Mouse (Mus musculus) bone marrow, adult 2 months (tissue): ENCODE results near the gene Col12a1. TPM values are rescaled to one million over a fixed set of nuclear protein-coding genes. Genes with fewer than 3 reads are reported as not detected.
A peak's percentile ranks its signal among the peaks of the same experiment; 100 is the strongest.

Experiments
- H3K27ac ChIP-seq: fragments of 200-500 bp; 2 replicates; pipeline ENCODE4 v1.5.1; 2012; ENCODE audit warnings: low read depth, mild to moderate bottlenecking, control low read depth, inconsistent platforms, low read length; ENCODE audit not compliant: control insufficient read depth, poor library complexity, insufficient read depth
- H3K4me1 ChIP-seq: fragments of 200-500 bp; 2 replicates; pipeline ENCODE4 v1.6.1; 2011; ENCODE audit warnings: low read length; ENCODE audit not compliant: control insufficient read depth, insufficient read depth
- H3K4me3 ChIP-seq: fragments of 200-500 bp; replicated peaks from 2 replicates; pipeline ENCODE3; 2011; ENCODE audit warnings: mild to moderate bottlenecking, low read depth, low read length, control low read depth; ENCODE audit not compliant: control insufficient read depth
- CTCF ChIP-seq: fragments of 200-500 bp; IDR thresholded peaks from 2 replicates; pipeline ENCODE4 v1.5.1; 2011; ENCODE audit warnings: low read length, control low read depth; ENCODE audit not compliant: control insufficient read depth, insufficient read depth
- POLR2A ChIP-seq: fragments of 200-500 bp; IDR thresholded peaks from 2 replicates; pipeline ENCODE4 v1.6.1; 2011; ENCODE audit warnings: low read depth, mild to moderate bottlenecking, control low read depth, low read length, borderline replicate concordance; ENCODE audit not compliant: control insufficient read depth
- WGBS: fragments of 180-500 bp; shearing (Covaris S2); methylation state at CpG from one replicate; pipeline ENCODE4 v1.1.7; 2018; 5-methylcytosine and 5-hydroxymethylcytosine counted together
- polyA plus RNA-seq: library from polyadenylated mRNA; stranded (reverse); fragments of >200 nt; gene quantifications from 2 replicates; pipeline ENCODE4 v1.2.4, GENCODE M21; 2011; ENCODE audit warnings: low replicate concordance; ENCODE audit not compliant: missing spikeins, insufficient read depth, insufficient read length

Col12a1 gene
- polyA plus RNA-seq, 1 experiment: 6.5 TPM

- 36% methylated on average over 7 of the region's 7 CpGs for WGBS
Measured at GRCm38 (mm10) chr9:79750709-79751108, 32.1 kb upstream of the Col12a1 start.

GRCm38 (mm10) chr9:79745036-79745435, 26.4 kb upstream of the Col12a1 start:
- no peaks in the 10 kb centered on the region for H3K4me1 ChIP-seq
- no peak overlapping the region for H3K4me3 ChIP-seq
- WGBS: 89% methylated on average over 4 of the region's 4 CpGs
- TF ChIP-seq POLR2A (no peak), CTCF (no peak)
- no peak overlapping the region for H3K27ac ChIP-seq

More at GRCm38 (mm10) chr9:79750709-79751108, 32.1 kb upstream of the Col12a1 start:
- Histone ChIP-seq H3K4me3 (no peak overlapping the region), H3K4me1 (no peaks in the 10 kb centered on the region), H3K27ac (no peak overlapping the region)
- no peak for TF ChIP-seq CTCF
- no peak for TF ChIP-seq POLR2A

- TF ChIP-seq CTCF (no peak), POLR2A (no peak)
- H3K27ac ChIP-seq: peak overlapping the region; percentile 66; the same call in 1 of the 2 replicates
- WGBS: 71% methylated on average over 6 of the region's 6 CpGs
- H3K4me1 ChIP-seq: no peaks in the 10 kb centered on the region
- H3K4me3 ChIP-seq: no peak overlapping the region
Measured at GRCm38 (mm10) chr9:79735608-79736007, 17.0 kb upstream of the Col12a1 start.

GRCm38 (mm10) chr9:79730301-79730700, 11.7 kb upstream of the Col12a1 start:
- no peak overlapping the region for H3K27ac ChIP-seq
- no peak for TF ChIP-seq CTCF
- TF ChIP-seq POLR2A: no peak
- 73% methylated on average over 5 of the region's 5 CpGs for WGBS
- H3K4me3 ChIP-seq: no peak overlapping the region
- no peaks in the 10 kb centered on the region for H3K4me1 ChIP-seq

- H3K4me3 ChIP-seq: no peak overlapping the region
- no peak overlapping the region for H3K27ac ChIP-seq
- TF ChIP-seq POLR2A (no peak), CTCF (no peak)
- no peaks in the 10 kb centered on the region for H3K4me1 ChIP-seq
- 33% methylated on average over 5 of the region's 5 CpGs for WGBS
Measured at GRCm38 (mm10) chr9:79723090-79723489, 4.5 kb upstream of the Col12a1 start.

GRCm38 (mm10) chr9:79721056-79721455, 2.4 kb upstream of the Col12a1 start:
- WGBS: 10% methylated on average over 9 of the region's 9 CpGs
- no peak overlapping the region for H3K4me3 ChIP-seq
- no peak overlapping the region for H3K27ac ChIP-seq
- TF ChIP-seq POLR2A: no peak
- TF ChIP-seq CTCF: peak; percentile 26; the same call in 1 of the 2 replicates
- no peaks in the 10 kb centered on the region for H3K4me1 ChIP-seq

GRCm38 (mm10) chr9:79720143-79720542, 1.5 kb upstream of the Col12a1 start:
- no peak overlapping the region for H3K4me3 ChIP-seq
- TF ChIP-seq POLR2A (no peak), CTCF (no peak)
- H3K4me1 ChIP-seq: no peaks in the 10 kb centered on the region
- no peak overlapping the region for H3K27ac ChIP-seq
- WGBS: 36% methylated on average over 9 of the region's 9 CpGs

- 2% methylated on average over 28 of the region's 28 CpGs for WGBS
- no peaks in the 10 kb centered on the region for H3K4me1 ChIP-seq
- TF ChIP-seq CTCF: no peak
- TF ChIP-seq POLR2A: no peak
- no peak overlapping the region for H3K27ac ChIP-seq
- H3K4me3 ChIP-seq: no peak overlapping the region
Measured at GRCm38 (mm10) chr9:79719451-79719850, 820 bp upstream of the Col12a1 start.
